9 mouse cellular contexts compared by ENCODE assay signal in genomic region chr12:7777220-7778055, GRCm38 (mm10).
DNase-seq lines count a peak whose midpoint lies in the region; ATAC-seq and TF ChIP-seq lines count a peak whose summit lies in the region.
"Had no signal": no experiment of that assay in that cellular context is flagged by ENCODE, and none has a peak within 500 bp of the region (broad histone marks: within the 10 kb centered on the region; RNA-seq: fewer than 3 reads in every experiment).

No protein-coding gene starts in this region.

- no peak for DNase-seq in gastrocnemius, adult 2 months
- DNase-seq in gastrocnemius, postnatal 36 days: no peak
- DNase-seq in cerebellum, adult 11-12 months: peak; percentile 4
- peak; percentile 65 for DNase-seq in intestine, embryonic 14.5 days (ENCODE audit: low spot score)
- DNase-seq in left cerebral cortex, adult 18-20 months (ENCODE audit: low spot score in 2 of 2): peak; percentile 65 to 79
- peak; percentile 58 for DNase-seq in testis, postnatal 10 days (ENCODE audit: low spot score)
- DNase-seq: liver, embryonic 13.5 days had no signal

- H3K27me3 ChIP-seq in forebrain, embryonic 16.5 days (replicated peaks; ENCODE audit: control insufficient read depth, insufficient read depth, low read length): no peaks in the 10 kb centered on the region
- no peaks in the 10 kb centered on the region for H3K27me3 ChIP-seq in intestine, embryonic 14.5 days (replicated peaks; ENCODE audit: control insufficient read depth, insufficient read depth, low read length)
- H3K27me3 ChIP-seq in midbrain, embryonic 12.5 days: no peaks in the 10 kb centered on the region
- H3K27me3 ChIP-seq: liver, embryonic 13.5 days had no signal

- H3K27ac ChIP-seq in gastrocnemius, adult 2 months: no peak overlapping the region
- H3K27ac ChIP-seq in forebrain, embryonic 16.5 days (ENCODE audit: low read length): no peak overlapping the region
- no peak overlapping the region for H3K27ac ChIP-seq in intestine, embryonic 14.5 days (ENCODE audit: low read depth)
- 0 out of 2 replicates have a peak overlapping the region, but pooled peaks have one; percentile 7 for H3K27ac ChIP-seq in midbrain, embryonic 12.5 days (replicated peaks)
- H3K27ac ChIP-seq: liver, embryonic 13.5 days had no signal

- H3K4me1 ChIP-seq in forebrain, embryonic 16.5 days (replicated peaks; ENCODE audit: control insufficient read depth, insufficient read depth, low read length): no peaks in the 10 kb centered on the region
- no peaks in the 10 kb centered on the region for H3K4me1 ChIP-seq in intestine, embryonic 14.5 days (replicated peaks; ENCODE audit: control insufficient read depth, insufficient read depth, low read length)
- H3K4me1 ChIP-seq in midbrain, embryonic 12.5 days: 0 out of 2 replicates have a peak, but pooled peaks cover 3% of the 10 kb centered on the region
- H3K4me1 ChIP-seq: liver, embryonic 13.5 days had no signal

- intact Hi-C loops in gastrocnemius, adult 2 months (cut with DNase I): no loop called here
- intact Hi-C loops in gastrocnemius, postnatal 36 days (cut with DNase I): no loop called here

- no peaks in the 10 kb centered on the region for H3K36me3 ChIP-seq in forebrain, embryonic 16.5 days (ENCODE audit: control insufficient read depth, insufficient read depth)
- no peaks in the 10 kb centered on the region for H3K36me3 ChIP-seq in intestine, embryonic 14.5 days (ENCODE audit: control insufficient read depth, insufficient read depth, low read length)
- no peaks in the 10 kb centered on the region for H3K36me3 ChIP-seq in midbrain, embryonic 12.5 days
- H3K36me3 ChIP-seq: liver, embryonic 13.5 days had no signal

- 51% methylated on average over 10 of the region's 10 CpGs for WGBS in forebrain, embryonic 16.5 days
- 55% methylated on average over 10 of the region's 10 CpGs for WGBS in intestine, embryonic 14.5 days
- WGBS in midbrain, embryonic 12.5 days: 56% methylated on average over 10 of the region's 10 CpGs

- H3K9me3 ChIP-seq in forebrain, embryonic 16.5 days (ENCODE audit: control insufficient read depth, low read length): no peaks in the 10 kb centered on the region
- H3K9me3 ChIP-seq in intestine, embryonic 14.5 days (ENCODE audit: control insufficient read depth, low read length): no peaks in the 10 kb centered on the region
- H3K9me3 ChIP-seq in midbrain, embryonic 12.5 days: no peaks in the 10 kb centered on the region
- H3K9me3 ChIP-seq: liver, embryonic 13.5 days had no signal

- no peak overlapping the region for H3K9ac ChIP-seq in forebrain, embryonic 16.5 days (replicated peaks; ENCODE audit: low read depth, low read length)
- no peak overlapping the region for H3K9ac ChIP-seq in intestine, embryonic 14.5 days (ENCODE audit: low read length)
- H3K9ac ChIP-seq in midbrain, embryonic 12.5 days (replicated peaks): no peak overlapping the region
- H3K9ac ChIP-seq: liver, embryonic 13.5 days had no signal

- peak; percentile 67 for TF ChIP-seq CTCF in gastrocnemius, adult 2 months (IDR thresholded peaks at IDR 0.05)

- peak; percentile 67 for ATAC-seq in forebrain, embryonic 16.5 days
- peak; percentile 64; the same call in 1 of the 2 replicates for ATAC-seq in intestine, embryonic 14.5 days (replicated peaks; ENCODE audit: low FRiP score, low TSS enrichment, low read depth)
- peak; percentile 82 for ATAC-seq in midbrain, embryonic 12.5 days (ENCODE audit: low FRiP score, low read depth)

- H3K4me2 ChIP-seq in forebrain, embryonic 16.5 days (ENCODE audit: low read length): no peak overlapping the region
- no peak overlapping the region for H3K4me2 ChIP-seq in intestine, embryonic 14.5 days (ENCODE audit: low read length)
- H3K4me2 ChIP-seq in midbrain, embryonic 12.5 days (replicated peaks): no peak overlapping the region
- H3K4me2 ChIP-seq: liver, embryonic 13.5 days had no signal

- no peak overlapping the region for H3K4me3 ChIP-seq in gastrocnemius, adult 2 months
- no peak overlapping the region for H3K4me3 ChIP-seq in forebrain, embryonic 16.5 days (replicated peaks; ENCODE audit: low read length)
- H3K4me3 ChIP-seq in intestine, embryonic 14.5 days (ENCODE audit: low read depth, low read length): no peak overlapping the region
- no peak overlapping the region for H3K4me3 ChIP-seq in midbrain, embryonic 12.5 days
- H3K4me3 ChIP-seq: liver, embryonic 13.5 days had no signal

Comparison
In these comparisons a context has a peak if more than half of its experiments do, and no peak if none do; other contexts are left out.
1. DNase-seq: peak in cerebellum, adult 11-12 months (single experiment), intestine, embryonic 14.5 days (single experiment), left cerebral cortex, adult 18-20 months (2 of 2) and testis, postnatal 10 days (single experiment); none in gastrocnemius, adult 2 months (single experiment) and gastrocnemius, postnatal 36 days (0 of 2).
2. Peak in every context shown above with its lines, with median percentiles within 50 percentile points of each other: ATAC-seq.